Mouse (Mus musculus): ENCODE data around the gene Phc1. TPM values are rescaled to one million over a fixed set of nuclear protein-coding genes. Genes with fewer than 3 reads are reported as not detected.

The Phc1 gene
- polyA plus RNA-seq, 1 experiment from 2014 or later: 1.2 TPM

- no peaks in the 10 kb centered on the region for H3K9me3 ChIP-seq (replicated peaks; ENCODE audit: control insufficient read depth, low read length)
- H3K4me1 ChIP-seq (ENCODE audit: control insufficient read depth, low read depth, low read length): no peaks in the 10 kb centered on the region
- H3K4me3 ChIP-seq (ENCODE audit: low read depth, low read length): no peak overlapping the region
- WGBS (ENCODE audit: insufficient replicate concordance): 52% methylated on average over 9 of the region's 9 CpGs
- H3K27ac ChIP-seq (ENCODE audit: low read length): no peak overlapping the region
- H3K4me2 ChIP-seq (ENCODE audit: low read depth, low read length): no peak overlapping the region
- ATAC-seq (ENCODE audit: low read depth): no peak
- H3K36me3 ChIP-seq (ENCODE audit: control insufficient read depth, insufficient read depth): no peaks in the 10 kb centered on the region
- no peaks in the 10 kb centered on the region for H3K27me3 ChIP-seq (ENCODE audit: control insufficient read depth, insufficient read depth, low read depth, low read length)
- H3K9ac ChIP-seq (ENCODE audit: low read depth, low read length): no peak overlapping the region
These were observed 46.6 kb downstream of the Phc1 start for GRCm38 (mm10) chr6:122293796-122294195.

- ATAC-seq (ENCODE audit: low read depth): no peak; the same call in 1 of the 2 replicates
- no peaks in the 10 kb centered on the region for H3K9me3 ChIP-seq (replicated peaks; ENCODE audit: control insufficient read depth, low read length)
- H3K4me1 ChIP-seq (ENCODE audit: control insufficient read depth, low read depth, low read length): no peaks in the 10 kb centered on the region
- WGBS (ENCODE audit: insufficient replicate concordance): 80% methylated on average over 8 of the region's 8 CpGs
- H3K9ac ChIP-seq (ENCODE audit: low read depth, low read length): no peak overlapping the region
- H3K4me2 ChIP-seq (ENCODE audit: low read depth, low read length): no peak overlapping the region
- no peak overlapping the region for H3K4me3 ChIP-seq (ENCODE audit: low read depth, low read length)
- no peaks in the 10 kb centered on the region for H3K27me3 ChIP-seq (ENCODE audit: control insufficient read depth, insufficient read depth, low read depth, low read length)
- H3K27ac ChIP-seq (ENCODE audit: low read length): no peak overlapping the region
- no peaks in the 10 kb centered on the region for H3K36me3 ChIP-seq (ENCODE audit: control insufficient read depth, insufficient read depth)
These were observed 47.2 kb downstream of the Phc1 start for GRCm38 (mm10) chr6:122293121-122293520.

DNA sequence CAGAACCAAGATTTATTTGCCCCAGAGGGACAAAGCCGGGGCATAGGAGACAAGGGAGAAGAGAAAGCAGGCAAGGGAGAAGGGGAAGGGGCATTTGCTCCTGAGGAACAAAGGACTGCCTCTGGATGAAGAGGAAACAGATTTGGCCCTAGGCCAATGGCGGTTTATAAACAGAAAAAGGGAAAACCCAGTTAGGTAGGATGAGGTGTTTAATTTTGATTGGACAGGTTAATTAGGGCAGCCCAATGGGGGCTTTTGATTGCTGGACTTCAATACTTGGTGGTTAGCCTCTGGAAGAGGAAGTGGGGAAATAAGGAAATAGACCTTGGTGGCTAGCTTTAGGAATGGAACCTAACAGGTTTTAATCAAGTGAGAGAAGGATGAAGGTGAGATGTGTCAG is 48.2 kb downstream of the Phc1 start:
- H3K4me1 ChIP-seq (ENCODE audit: control insufficient read depth, low read depth, low read length): no peaks in the 10 kb centered on the region
- WGBS (ENCODE audit: insufficient replicate concordance): 37% methylated on average over 2 of the region's 2 CpGs
- H3K27me3 ChIP-seq (ENCODE audit: control insufficient read depth, insufficient read depth, low read depth, low read length): no peaks in the 10 kb centered on the region
- H3K4me2 ChIP-seq (ENCODE audit: low read depth, low read length): no peak overlapping the region
- H3K27ac ChIP-seq (ENCODE audit: low read length): no peak overlapping the region
- H3K9me3 ChIP-seq (replicated peaks; ENCODE audit: control insufficient read depth, low read length): no peaks in the 10 kb centered on the region
- ATAC-seq (ENCODE audit: low read depth): no peak
- H3K36me3 ChIP-seq (ENCODE audit: control insufficient read depth, insufficient read depth): no peaks in the 10 kb centered on the region
- no peak overlapping the region for H3K9ac ChIP-seq (ENCODE audit: low read depth, low read length)
- no peak overlapping the region for H3K4me3 ChIP-seq (ENCODE audit: low read depth, low read length)

- Histone ChIP-seq H3K4me3 (ENCODE audit: low read depth, low read length) (no peak overlapping the region), H3K9me3 (replicated peaks; ENCODE audit: control insufficient read depth, low read length) (no peaks in the 10 kb centered on the region), H3K27me3 (ENCODE audit: control insufficient read depth, insufficient read depth, low read depth, low read length) (no peaks in the 10 kb centered on the region), H3K4me1 (ENCODE audit: control insufficient read depth, low read depth, low read length) (no peaks in the 10 kb centered on the region), H3K4me2 (ENCODE audit: low read depth, low read length) (no peak overlapping the region), H3K36me3 (ENCODE audit: control insufficient read depth, insufficient read depth) (no peaks in the 10 kb centered on the region), H3K27ac (ENCODE audit: low read length) (no peak overlapping the region), H3K9ac (ENCODE audit: low read depth, low read length) (no peak overlapping the region)
- 42% methylated on average over 3 of the region's 3 CpGs for whole genome bisulfite sequencing (ENCODE audit: insufficient replicate concordance)
- no peak for ATAC-seq (ENCODE audit: low read depth)
These were observed 48.6 kb downstream of the Phc1 start for GRCm38 (mm10) chr6:122291735-122292134.

DNA sequence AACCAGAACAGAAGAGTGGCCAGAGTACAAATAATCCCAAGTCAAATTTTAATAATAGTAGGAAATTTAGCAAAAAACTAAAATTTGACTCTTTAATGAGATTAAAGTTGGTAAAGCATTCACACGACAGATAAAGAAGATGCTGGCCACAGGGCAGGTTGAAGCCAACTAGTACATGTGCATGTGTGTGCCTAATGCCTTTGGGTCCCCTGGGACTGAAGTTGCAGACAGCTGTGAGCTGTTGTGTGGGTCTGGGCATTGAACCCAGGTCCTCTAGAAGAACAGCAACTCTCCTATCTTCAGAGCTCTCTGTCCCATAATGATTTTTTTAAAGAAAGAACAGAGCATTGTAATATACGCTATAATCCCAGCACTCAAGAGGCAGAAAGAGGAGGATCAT is 49.1 kb downstream of the Phc1 start:
- Histone ChIP-seq H3K27ac (ENCODE audit: low read length) (no peak overlapping the region), H3K9me3 (replicated peaks; ENCODE audit: control insufficient read depth, low read length) (no peaks in the 10 kb centered on the region), H3K27me3 (ENCODE audit: control insufficient read depth, insufficient read depth, low read depth, low read length) (no peaks in the 10 kb centered on the region), H3K9ac (ENCODE audit: low read depth, low read length) (no peak overlapping the region), H3K4me1 (ENCODE audit: control insufficient read depth, low read depth, low read length) (no peaks in the 10 kb centered on the region), H3K36me3 (ENCODE audit: control insufficient read depth, insufficient read depth) (no peaks in the 10 kb centered on the region), H3K4me3 (ENCODE audit: low read depth, low read length) (no peak overlapping the region), H3K4me2 (ENCODE audit: low read depth, low read length) (no peak overlapping the region)
- WGBS (ENCODE audit: insufficient replicate concordance): 63% methylated on average over 2 of the region's 2 CpGs
- ATAC-seq (ENCODE audit: low read depth): no peak

DNA sequence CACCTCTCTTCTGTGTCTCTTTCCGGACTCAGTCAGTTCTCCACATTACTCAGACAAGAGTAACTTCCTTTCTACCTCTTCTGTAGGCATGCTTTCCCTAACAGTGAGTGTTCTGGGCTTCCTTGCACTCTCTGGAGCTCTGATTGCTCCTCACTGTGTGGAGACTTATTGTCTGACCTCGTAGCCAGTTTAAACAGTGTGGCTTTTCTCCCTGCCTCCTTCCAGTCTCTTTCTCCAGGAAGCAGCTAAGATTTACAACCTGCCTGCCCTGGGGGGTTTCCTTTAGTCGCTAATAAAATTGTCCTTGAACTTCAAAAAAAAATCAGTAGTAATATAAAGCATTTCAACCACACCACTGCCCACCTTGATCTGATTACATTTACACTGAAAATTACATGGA is 50.1 kb downstream of the Phc1 start:
- WGBS (ENCODE audit: insufficient replicate concordance): 23% methylated on average over 3 of the region's 3 CpGs
- Histone ChIP-seq H3K27ac (ENCODE audit: low read length) (no peak overlapping the region), H3K9ac (ENCODE audit: low read depth, low read length) (no peak overlapping the region), H3K4me3 (ENCODE audit: low read depth, low read length) (no peak overlapping the region), H3K27me3 (ENCODE audit: control insufficient read depth, insufficient read depth, low read depth, low read length) (no peaks in the 10 kb centered on the region), H3K36me3 (ENCODE audit: control insufficient read depth, insufficient read depth) (no peaks in the 10 kb centered on the region), H3K9me3 (replicated peaks; ENCODE audit: control insufficient read depth, low read length) (no peaks in the 10 kb centered on the region), H3K4me2 (ENCODE audit: low read depth, low read length) (no peak overlapping the region), H3K4me1 (ENCODE audit: control insufficient read depth, low read depth, low read length) (no peaks in the 10 kb centered on the region)
- no peak for ATAC-seq (ENCODE audit: low read depth)

GRCm38 (mm10) chr6:122289313-122289712 is 51.0 kb downstream of the Phc1 start:
- no peak overlapping the region for H3K4me3 ChIP-seq (ENCODE audit: low read depth, low read length)
- H3K36me3 ChIP-seq (ENCODE audit: control insufficient read depth, insufficient read depth): no peaks in the 10 kb centered on the region
- no peaks in the 10 kb centered on the region for H3K9me3 ChIP-seq (replicated peaks; ENCODE audit: control insufficient read depth, low read length)
- 44% methylated on average over 1 of the region's 1 CpGs for WGBS (ENCODE audit: insufficient replicate concordance)
- no peaks in the 10 kb centered on the region for H3K27me3 ChIP-seq (ENCODE audit: control insufficient read depth, insufficient read depth, low read depth, low read length)
- no peak overlapping the region for H3K27ac ChIP-seq (ENCODE audit: low read length)
- H3K9ac ChIP-seq (ENCODE audit: low read depth, low read length): no peak overlapping the region
- H3K4me1 ChIP-seq (ENCODE audit: control insufficient read depth, low read depth, low read length): no peaks in the 10 kb centered on the region
- H3K4me2 ChIP-seq (ENCODE audit: low read depth, low read length): no peak overlapping the region
- ATAC-seq (ENCODE audit: low read depth): no peak

- Histone ChIP-seq H3K27me3 (ENCODE audit: control insufficient read depth, insufficient read depth, low read depth, low read length) (no peaks in the 10 kb centered on the region), H3K9me3 (replicated peaks; ENCODE audit: control insufficient read depth, low read length) (no peaks in the 10 kb centered on the region), H3K9ac (ENCODE audit: low read depth, low read length) (no peak overlapping the region), H3K4me2 (ENCODE audit: low read depth, low read length) (no peak overlapping the region), H3K4me1 (ENCODE audit: control insufficient read depth, low read depth, low read length) (no peaks in the 10 kb centered on the region), H3K27ac (ENCODE audit: low read length) (no peak overlapping the region), H3K36me3 (ENCODE audit: control insufficient read depth, insufficient read depth) (no peaks in the 10 kb centered on the region), H3K4me3 (ENCODE audit: low read depth, low read length) (no peak overlapping the region)
- no peak for ATAC-seq (ENCODE audit: low read depth)
- WGBS (ENCODE audit: insufficient replicate concordance): 28% methylated on average over 1 of the region's 1 CpGs
These were observed 52.1 kb downstream of the Phc1 start for GRCm38 (mm10) chr6:122288263-122288662.

DNA sequence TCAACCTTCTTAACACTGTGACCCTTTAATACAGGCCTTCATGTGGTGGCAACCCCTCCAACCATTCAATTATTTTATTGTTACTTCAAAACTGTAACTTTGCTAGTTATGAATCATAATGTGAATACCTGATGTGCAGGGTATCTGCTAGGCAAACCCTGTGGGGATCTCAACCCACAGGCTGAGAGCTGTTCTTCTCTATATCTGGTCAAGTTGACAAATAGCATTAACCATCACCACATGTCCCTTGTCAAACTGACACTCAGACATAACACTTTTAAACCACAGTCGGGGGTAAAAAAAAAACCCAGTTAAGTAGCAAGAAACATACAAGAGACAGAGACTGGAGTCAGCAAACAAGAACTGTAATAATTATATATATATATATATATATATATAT is 55.5 kb downstream of the Phc1 start:
- no peak overlapping the region for H3K9ac ChIP-seq (ENCODE audit: low read depth, low read length)
- H3K9me3 ChIP-seq (replicated peaks; ENCODE audit: control insufficient read depth, low read length): no peaks in the 10 kb centered on the region
- no peak overlapping the region for H3K4me2 ChIP-seq (ENCODE audit: low read depth, low read length)
- no peak overlapping the region for H3K4me3 ChIP-seq (ENCODE audit: low read depth, low read length)
- no peak for ATAC-seq (ENCODE audit: low read depth)
- 54% methylated on average over 1 of the region's 1 CpGs for WGBS (ENCODE audit: insufficient replicate concordance)
- no peaks in the 10 kb centered on the region for H3K4me1 ChIP-seq (ENCODE audit: control insufficient read depth, low read depth, low read length)
- H3K27me3 ChIP-seq (ENCODE audit: control insufficient read depth, insufficient read depth, low read depth, low read length): no peaks in the 10 kb centered on the region
- H3K27ac ChIP-seq (ENCODE audit: low read length): no peak overlapping the region
- no peaks in the 10 kb centered on the region for H3K36me3 ChIP-seq (ENCODE audit: control insufficient read depth, insufficient read depth)

DNA sequence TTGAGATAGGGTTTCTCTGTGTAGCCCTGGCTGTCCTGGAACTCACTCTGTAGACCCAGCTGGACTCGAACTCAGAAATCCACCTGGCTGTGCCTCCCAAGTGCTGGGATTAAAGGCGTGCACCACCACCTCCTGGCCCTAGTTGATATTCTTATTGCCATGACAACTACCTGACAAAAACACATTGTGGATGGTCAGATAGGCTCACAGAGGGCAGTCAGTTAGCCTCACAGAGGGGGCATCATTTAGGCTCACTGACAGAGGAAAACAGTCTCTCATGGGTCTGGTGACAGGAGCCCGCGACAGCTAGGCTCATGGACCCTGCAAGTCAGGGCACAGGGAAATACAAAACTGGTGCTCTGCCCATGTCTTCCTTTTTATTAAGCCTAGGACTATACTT is 56.1 kb downstream of the Phc1 start:
- H3K27me3 ChIP-seq (ENCODE audit: control insufficient read depth, insufficient read depth, low read depth, low read length): no peaks in the 10 kb centered on the region
- no peak overlapping the region for H3K27ac ChIP-seq (ENCODE audit: low read length)
- H3K4me2 ChIP-seq (ENCODE audit: low read depth, low read length): no peak overlapping the region
- H3K9me3 ChIP-seq (replicated peaks; ENCODE audit: control insufficient read depth, low read length): no peaks in the 10 kb centered on the region
- no peak overlapping the region for H3K4me3 ChIP-seq (ENCODE audit: low read depth, low read length)
- ATAC-seq (ENCODE audit: low read depth): no peak
- no peaks in the 10 kb centered on the region for H3K4me1 ChIP-seq (ENCODE audit: control insufficient read depth, low read depth, low read length)
- H3K9ac ChIP-seq (ENCODE audit: low read depth, low read length): no peak overlapping the region
- 45% methylated on average over 4 of the region's 4 CpGs for WGBS (ENCODE audit: insufficient replicate concordance)
- H3K36me3 ChIP-seq (ENCODE audit: control insufficient read depth, insufficient read depth): no peaks in the 10 kb centered on the region

All from liver, embryonic 16.5 days (tissue).